Mouse (Mus musculus): ENCODE data around the gene Cgref1. TPM values are rescaled to one million over a fixed set of nuclear protein-coding genes. Genes with fewer than 3 reads are reported as not detected.

Gene Cgref1
- 1 to 10 TPM; 9.5 to 10.0 TPM for total RNA-seq (2021)
- long read RNA-seq, experiment 1, transcript Cgref1-201 (6 exons, 1,442 nt): major isoform, 14 of 16 reads
- long read RNA-seq, experiment 1, partial matches to known transcripts: 0 of 16 reads
- long read RNA-seq, experiment 1, other reads (novel, unspliced or antisense): 2 of 16 reads
- long read RNA-seq, experiment 2, transcript Cgref1-201 (6 exons, 1,442 nt): major isoform, 16 of 20 reads
- long read RNA-seq, experiment 2, partial matches to known transcripts: 2 of 20 reads
- long read RNA-seq, experiment 2, other reads (novel, unspliced or antisense): 2 of 20 reads

- DNase-seq (ENCODE audit: low spot score in 2 of 2): peak; percentile 46 to 65
Observed at GRCm38 (mm10) chr5:30944956-30945781, at the start of gene Cgref1. Gene Cgref1, minus strand, starts transcription at chr5:30945591.

GRCm38 (mm10) chr5:30994074-30994473, 48.7 kb upstream of the Cgref1 start:
- no peak for DNase-seq (ENCODE audit: low spot score in 2 of 2)

GRCm38 (mm10) chr5:30992980-30993676, 47.7 kb upstream of the Cgref1 start:
- no peak for DNase-seq (ENCODE audit: low spot score in 2 of 2)

- no peak for DNase-seq (ENCODE audit: low spot score in 2 of 2)
Observed at GRCm38 (mm10) chr5:30982357-30982756, 37.0 kb upstream of the Cgref1 start.

- DNase-seq (ENCODE audit: low spot score in 2 of 2): peak in 1 of 2 experiments; percentile 56
Observed at GRCm38 (mm10) chr5:30974870-30975656, 29.7 kb upstream of the Cgref1 start.

- DNase-seq (ENCODE audit: low spot score in 2 of 2): no peak
Observed at GRCm38 (mm10) chr5:30969440-30969839, 24.0 kb upstream of the Cgref1 start.

GRCm38 (mm10) chr5:30968416-30968815, 23.0 kb upstream of the Cgref1 start, which contains the start of gene Tcf23:
Gene Tcf23, plus strand, starts transcription at chr5:30968662.
- peak in 1 of 2 experiments; percentile 40 for DNase-seq (ENCODE audit: low spot score in 2 of 2)

- DNase-seq (ENCODE audit: low spot score in 2 of 2): no peak
Observed at GRCm38 (mm10) chr5:30966189-30966588, 20.8 kb upstream of the Cgref1 start.

- DNase-seq (ENCODE audit: low spot score in 2 of 2): no peak
Observed at GRCm38 (mm10) chr5:30963916-30964315, 18.5 kb upstream of the Cgref1 start.

GRCm38 (mm10) chr5:30961545-30962505, 16.4 kb upstream of the Cgref1 start:
- no peak for DNase-seq (ENCODE audit: low spot score in 2 of 2)

- no peak for DNase-seq (ENCODE audit: low spot score in 2 of 2)
Observed at GRCm38 (mm10) chr5:30960814-30961213, 15.4 kb upstream of the Cgref1 start.

- peak; percentile 97 to 99 for DNase-seq (ENCODE audit: low spot score in 2 of 2)
Observed at GRCm38 (mm10) chr5:30959966-30960501, 14.6 kb upstream of the Cgref1 start, which contains the start of gene Preb. Gene Preb, minus strand, starts transcription at chr5:30960361.

GRCm38 (mm10) chr5:30959198-30959854, 13.9 kb upstream of the Cgref1 start:
- DNase-seq (ENCODE audit: low spot score in 2 of 2): no peak

- no peak for DNase-seq (ENCODE audit: low spot score in 2 of 2)
Observed at GRCm38 (mm10) chr5:30957891-30958290, 12.5 kb upstream of the Cgref1 start.

GRCm38 (mm10) chr5:30955751-30956150, 10.4 kb upstream of the Cgref1 start:
- no peak for DNase-seq (ENCODE audit: low spot score in 2 of 2)

- no peak for DNase-seq (ENCODE audit: low spot score in 2 of 2)
Observed at GRCm38 (mm10) chr5:30954556-30954955, 9.2 kb upstream of the Cgref1 start.

- no peak for DNase-seq (ENCODE audit: low spot score in 2 of 2)
Observed at GRCm38 (mm10) chr5:30954065-30954464, 8.7 kb upstream of the Cgref1 start.

- DNase-seq (ENCODE audit: low spot score in 2 of 2): no peak
Observed at GRCm38 (mm10) chr5:30952551-30952950, 7.2 kb upstream of the Cgref1 start.

- DNase-seq (ENCODE audit: low spot score in 2 of 2): no peak
Observed at GRCm38 (mm10) chr5:30951706-30952105, 6.3 kb upstream of the Cgref1 start.

Data from gastrocnemius, postnatal 4 days (tissue).